Mouse (Mus musculus): ENCODE data around the gene Ptpn23. TPM values are rescaled to one million over a fixed set of nuclear protein-coding genes. Genes with fewer than 3 reads are reported as not detected.
"Not testable (repeated sequence)": the region's sequence is repeated elsewhere in the genome, so short reads cannot be mapped to it uniquely, and the experiment has no call there.

Ptpn23 gene
- polyA plus RNA-seq, 1 experiment, result 39.5 TPM

DNA sequence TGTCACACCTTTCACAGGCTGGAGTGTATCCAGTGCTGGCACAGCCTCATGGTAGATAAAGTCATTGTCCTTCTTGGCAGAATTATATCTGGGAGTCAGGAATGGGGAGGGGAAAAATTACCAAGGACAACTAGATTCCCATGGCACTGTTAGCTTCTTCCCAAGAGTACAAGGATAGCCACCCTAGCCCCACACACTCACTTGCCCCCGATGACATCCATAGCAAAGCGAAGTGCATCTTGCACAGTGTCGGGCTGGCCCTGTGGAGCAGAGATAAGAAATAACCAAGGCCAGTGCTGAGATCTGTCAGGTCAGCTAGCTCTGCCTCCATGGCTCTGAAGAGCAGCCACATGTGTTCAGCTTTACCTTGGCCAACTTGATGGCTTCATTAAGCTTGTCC is 17.2 kb downstream of the Ptpn23 start:
- Histone ChIP-seq H3K4me1 (ENCODE audit: control insufficient read depth, insufficient read depth, low read length) (no peaks in the 10 kb centered on the region), H3K27ac (ENCODE audit: insufficient read depth, low read length) (no peak overlapping the region), H3K4me3 (ENCODE audit: insufficient read depth, low read length) (no peak overlapping the region)
- TF ChIP-seq POLR2A (IDR thresholded peaks at IDR 0.05; ENCODE audit: extremely low read depth, insufficient read depth, low read length) (no peak), CTCF (IDR thresholded peaks at IDR 0.05; ENCODE audit: extremely low read depth, insufficient read depth, low read length) (no peak)

DNA sequence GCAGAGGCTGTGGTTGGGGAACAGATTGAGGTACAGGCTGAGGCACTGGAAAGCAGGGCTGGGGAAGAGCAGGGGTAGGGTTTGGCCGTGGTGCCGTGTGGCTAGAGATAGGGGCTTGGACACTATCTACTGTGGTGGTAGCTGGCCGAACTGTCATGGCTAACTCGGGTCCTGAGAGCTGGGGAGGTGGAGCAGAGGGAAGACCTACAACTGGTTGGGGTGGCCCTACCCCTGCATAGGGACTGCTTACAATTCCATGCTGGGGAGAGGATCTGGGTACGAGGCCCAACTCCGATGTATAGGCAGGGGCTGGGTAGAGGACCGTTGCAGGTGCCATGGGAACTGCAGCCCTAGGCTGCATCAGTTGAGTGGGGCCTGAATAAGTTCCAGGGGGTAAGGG is 20.0 kb downstream of the Ptpn23 start:
- Histone ChIP-seq H3K4me3 (ENCODE audit: insufficient read depth, low read length) (no peak overlapping the region), H3K4me1 (ENCODE audit: control insufficient read depth, insufficient read depth, low read length) (no peaks in the 10 kb centered on the region), H3K27ac (ENCODE audit: insufficient read depth, low read length) (no peak overlapping the region)
- no peak for TF ChIP-seq CTCF (IDR thresholded peaks at IDR 0.05; ENCODE audit: extremely low read depth, insufficient read depth, low read length)
- no peak for TF ChIP-seq POLR2A (IDR thresholded peaks at IDR 0.05; ENCODE audit: extremely low read depth, insufficient read depth, low read length)

DNA sequence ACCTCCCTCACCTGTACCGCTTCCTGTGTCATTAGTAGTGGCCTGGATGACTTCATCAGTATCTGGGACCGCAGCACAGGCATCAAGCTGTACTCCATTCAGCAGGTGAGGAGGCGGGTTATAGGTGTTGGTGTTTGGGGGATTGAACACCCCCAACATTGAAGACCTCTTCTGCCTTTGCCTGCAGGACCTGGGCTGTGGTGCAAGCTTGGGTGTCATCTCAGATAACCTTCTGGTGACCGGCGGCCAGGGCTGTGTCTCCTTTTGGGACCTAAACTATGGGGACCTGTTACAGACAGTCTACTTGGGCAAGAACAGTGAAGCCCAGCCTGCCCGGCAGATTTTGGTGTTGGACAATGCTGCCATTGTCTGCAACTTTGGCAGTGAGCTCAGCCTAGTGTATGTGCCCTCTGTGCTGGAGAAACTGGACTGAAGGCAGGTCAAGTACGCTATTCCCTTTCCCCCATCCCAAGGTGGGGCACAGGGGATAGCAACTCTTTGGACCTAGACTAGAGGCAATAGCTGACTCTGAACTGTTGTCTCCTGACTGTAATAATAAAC is 23.6 kb downstream of the Ptpn23 start:
- Histone ChIP-seq H3K4me1 (ENCODE audit: control insufficient read depth, insufficient read depth, low read length) (0 out of 2 replicates have a peak, but pooled peaks cover 1% of the 10 kb centered on the region), H3K27ac (ENCODE audit: insufficient read depth, low read length) (no peak overlapping the region), H3K4me3 (ENCODE audit: insufficient read depth, low read length) (no peak overlapping the region)
- TF ChIP-seq CTCF (IDR thresholded peaks at IDR 0.05; ENCODE audit: extremely low read depth, insufficient read depth, low read length) (no peak), POLR2A (IDR thresholded peaks at IDR 0.05; ENCODE audit: extremely low read depth, insufficient read depth, low read length) (no peak)

DNA sequence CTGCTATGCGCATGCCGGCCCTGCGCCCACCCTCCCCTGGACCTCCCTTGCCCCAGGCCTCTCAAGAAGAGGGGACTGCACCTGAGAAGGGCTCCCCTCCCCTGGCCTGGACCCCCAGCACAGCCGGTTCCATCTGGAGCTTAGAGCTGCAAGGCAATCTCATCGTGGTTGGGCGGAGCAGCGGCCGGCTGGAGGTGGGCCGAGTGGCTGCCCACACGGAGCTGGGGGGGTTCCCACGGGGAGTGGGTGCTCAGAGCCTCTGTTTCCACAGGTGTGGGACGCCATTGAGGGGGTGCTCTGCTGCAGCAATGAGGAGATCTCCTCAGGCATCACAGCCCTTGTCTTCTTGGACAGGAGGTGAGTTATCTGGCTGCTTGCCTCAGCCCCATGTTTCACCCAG is 26.7 kb downstream of the Ptpn23 start:
- no peak for TF ChIP-seq CTCF (IDR thresholded peaks at IDR 0.05; ENCODE audit: extremely low read depth, insufficient read depth, low read length)
- TF ChIP-seq POLR2A (IDR thresholded peaks at IDR 0.05; ENCODE audit: extremely low read depth, insufficient read depth, low read length), result no peak
- H3K4me3 ChIP-seq (ENCODE audit: insufficient read depth, low read length), result no peak overlapping the region
- no peak overlapping the region for H3K27ac ChIP-seq (ENCODE audit: insufficient read depth, low read length)
- H3K4me1 ChIP-seq (ENCODE audit: control insufficient read depth, insufficient read depth, low read length), result peaks cover 6% of the 10 kb centered on the region

DNA sequence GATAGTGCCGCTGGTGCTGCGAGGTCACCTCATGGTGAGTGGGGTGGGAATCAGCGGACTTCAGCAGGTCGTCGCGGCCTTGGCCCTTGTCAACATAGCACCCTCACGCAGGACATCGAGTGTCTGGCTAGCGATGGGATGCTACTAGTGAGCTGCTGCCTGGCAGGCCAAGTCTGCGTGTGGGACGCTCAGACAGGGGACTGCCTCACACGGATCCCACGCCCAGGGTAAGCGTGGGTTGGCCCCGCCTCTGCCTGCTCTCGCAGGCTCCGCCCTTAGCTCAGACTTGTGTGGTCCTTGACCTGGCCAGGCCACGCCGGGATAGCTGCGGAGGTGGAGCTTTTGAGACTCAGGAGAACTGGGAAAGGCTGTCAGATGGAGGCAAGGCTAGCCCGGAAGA is 27.4 kb downstream of the Ptpn23 start:
- TF ChIP-seq CTCF (IDR thresholded peaks at IDR 0.05; ENCODE audit: extremely low read depth, insufficient read depth, low read length) (no peak), POLR2A (IDR thresholded peaks at IDR 0.05; ENCODE audit: extremely low read depth, insufficient read depth, low read length) (no peak)
- Histone ChIP-seq H3K4me1 (ENCODE audit: control insufficient read depth, insufficient read depth, low read length) (peaks cover 6% of the 10 kb centered on the region), H3K27ac (ENCODE audit: insufficient read depth, low read length) (no peak overlapping the region), H3K4me3 (ENCODE audit: insufficient read depth, low read length) (no peak overlapping the region)

DNA sequence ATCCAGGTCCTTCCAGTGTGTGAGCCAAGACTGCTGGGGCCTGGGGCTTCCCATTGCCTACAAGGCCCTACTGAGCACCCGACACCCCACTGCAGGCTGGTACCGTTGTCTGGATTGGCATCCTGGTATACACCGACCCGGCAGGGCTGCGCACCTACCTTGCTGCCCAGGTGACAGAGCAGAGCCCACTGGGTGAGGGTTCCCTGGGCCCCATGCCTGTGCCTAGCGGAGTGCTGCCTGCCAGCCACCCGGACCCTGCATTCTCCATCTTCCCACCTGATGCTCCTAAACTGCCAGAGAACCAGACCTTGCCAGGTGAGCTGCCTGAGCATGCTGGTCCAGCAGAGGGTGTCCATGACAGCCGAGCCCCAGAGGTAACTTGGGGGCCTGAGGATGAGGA is 28.7 kb downstream of the Ptpn23 start:
- H3K4me3 ChIP-seq (ENCODE audit: insufficient read depth, low read length), result no peak overlapping the region
- no peak overlapping the region for H3K27ac ChIP-seq (ENCODE audit: insufficient read depth, low read length)
- TF ChIP-seq CTCF (IDR thresholded peaks at IDR 0.05; ENCODE audit: extremely low read depth, insufficient read depth, low read length) (no peak), POLR2A (IDR thresholded peaks at IDR 0.05; ENCODE audit: extremely low read depth, insufficient read depth, low read length) (no peak)
- peaks cover 6% of the 10 kb centered on the region for H3K4me1 ChIP-seq (ENCODE audit: control insufficient read depth, insufficient read depth, low read length)

DNA sequence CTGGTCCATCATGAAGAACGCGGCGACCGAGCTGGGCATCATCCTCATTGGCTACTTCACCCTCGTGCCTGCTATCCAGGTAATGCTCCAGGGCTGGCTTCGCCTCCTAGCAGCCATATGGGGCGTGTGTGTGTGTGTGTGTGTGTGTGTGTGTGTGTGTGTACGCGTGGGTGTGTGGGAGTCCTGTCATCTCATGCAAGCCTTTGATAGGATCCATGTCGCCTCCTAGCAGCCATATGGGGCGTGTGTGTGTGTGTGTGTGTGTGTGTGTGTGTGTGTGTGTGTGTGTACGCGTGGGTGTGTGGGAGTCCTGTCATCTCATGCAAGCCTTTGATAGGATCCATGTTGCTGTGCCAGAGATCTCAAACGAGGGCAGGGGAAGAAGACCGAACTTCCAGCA is 30.4 kb downstream of the Ptpn23 start:
- H3K4me1 ChIP-seq (ENCODE audit: control insufficient read depth, insufficient read depth, low read length); H3K4me3 ChIP-seq (ENCODE audit: insufficient read depth, low read length); H3K27ac ChIP-seq (ENCODE audit: insufficient read depth, low read length): not testable (repeated sequence)

DNA sequence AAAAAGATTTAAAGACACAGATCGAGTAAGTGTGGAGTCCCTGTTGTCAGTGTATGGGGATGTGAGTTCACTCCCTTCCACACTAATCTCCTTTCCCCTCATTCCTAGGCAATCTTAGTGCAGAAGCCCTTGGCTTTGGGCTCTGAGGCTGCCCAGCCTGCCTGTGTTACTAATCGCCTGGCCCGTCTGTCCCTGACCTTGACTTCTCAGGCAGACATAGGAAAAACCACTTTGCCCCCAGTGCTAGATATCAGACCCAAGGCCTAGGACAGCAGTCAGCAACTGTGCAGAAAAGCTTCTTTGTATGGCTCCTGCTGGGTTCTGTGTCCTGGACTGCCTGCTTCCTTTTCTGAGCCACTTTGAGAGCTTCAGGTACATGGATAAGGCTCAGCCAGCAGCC is 32.3 kb downstream of the Ptpn23 start:
- Histone ChIP-seq H3K27ac (ENCODE audit: insufficient read depth, low read length) (no peak overlapping the region), H3K4me1 (ENCODE audit: control insufficient read depth, insufficient read depth, low read length) (peaks cover 6% of the 10 kb centered on the region), H3K4me3 (ENCODE audit: insufficient read depth, low read length) (no peak overlapping the region)
- TF ChIP-seq POLR2A (IDR thresholded peaks at IDR 0.05; ENCODE audit: extremely low read depth, insufficient read depth, low read length) (no peak), CTCF (IDR thresholded peaks at IDR 0.05; ENCODE audit: extremely low read depth, insufficient read depth, low read length) (no peak)

DNA sequence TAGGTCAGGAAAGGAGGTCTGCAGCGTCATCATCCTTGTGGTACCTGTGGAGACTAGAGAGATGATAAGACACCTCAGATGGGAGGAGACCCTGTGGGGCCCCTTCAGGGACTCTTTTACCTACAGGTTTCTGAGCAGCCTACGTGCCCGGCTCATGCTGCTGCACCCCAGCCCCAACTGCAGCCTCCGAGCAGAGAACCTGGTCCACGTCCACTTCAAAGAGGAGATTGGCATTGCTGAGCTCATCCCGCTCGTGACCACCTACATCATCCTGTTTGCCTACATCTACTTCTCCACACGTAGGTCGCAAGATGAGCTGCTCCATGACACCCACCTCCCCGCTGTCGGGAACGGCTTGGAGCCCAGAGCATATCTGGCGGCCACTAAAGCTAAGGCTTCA is 34.1 kb downstream of the Ptpn23 start:
- Histone ChIP-seq H3K4me3 (ENCODE audit: insufficient read depth, low read length) (no peak overlapping the region), H3K4me1 (ENCODE audit: control insufficient read depth, insufficient read depth, low read length) (peaks cover 5% of the 10 kb centered on the region), H3K27ac (ENCODE audit: insufficient read depth, low read length) (no peak overlapping the region)
- TF ChIP-seq CTCF (IDR thresholded peaks at IDR 0.05; ENCODE audit: extremely low read depth, insufficient read depth, low read length) (no peak), POLR2A (IDR thresholded peaks at IDR 0.05; ENCODE audit: extremely low read depth, insufficient read depth, low read length) (no peak)

DNA sequence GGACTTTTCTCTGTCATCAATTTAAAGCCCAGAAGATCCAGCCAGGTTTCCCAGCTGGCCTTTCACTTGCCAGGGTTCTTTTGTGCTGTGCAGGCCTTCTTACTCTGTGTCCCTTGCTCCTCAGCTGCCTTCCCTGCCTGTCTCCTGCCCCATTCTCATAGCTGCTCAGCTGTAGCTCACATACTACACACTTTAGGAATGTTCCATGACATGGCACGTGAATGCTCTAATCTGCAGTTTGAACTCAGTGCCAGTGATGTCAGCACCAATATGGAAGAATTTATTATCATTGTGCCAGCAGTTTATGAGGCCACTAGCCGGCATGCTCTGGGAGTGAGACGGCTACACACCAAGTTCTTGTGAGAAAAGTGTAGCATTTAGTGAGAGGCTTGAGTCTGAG is 38.2 kb downstream of the Ptpn23 start:
- Histone ChIP-seq H3K4me1 (ENCODE audit: control insufficient read depth, insufficient read depth, low read length) (no peaks in the 10 kb centered on the region), H3K4me3 (ENCODE audit: insufficient read depth, low read length) (no peak overlapping the region), H3K27ac (ENCODE audit: insufficient read depth, low read length) (no peak overlapping the region)
- no peak for TF ChIP-seq CTCF (IDR thresholded peaks at IDR 0.05; ENCODE audit: extremely low read depth, insufficient read depth, low read length)
- no peak for TF ChIP-seq POLR2A (IDR thresholded peaks at IDR 0.05; ENCODE audit: extremely low read depth, insufficient read depth, low read length)

DNA sequence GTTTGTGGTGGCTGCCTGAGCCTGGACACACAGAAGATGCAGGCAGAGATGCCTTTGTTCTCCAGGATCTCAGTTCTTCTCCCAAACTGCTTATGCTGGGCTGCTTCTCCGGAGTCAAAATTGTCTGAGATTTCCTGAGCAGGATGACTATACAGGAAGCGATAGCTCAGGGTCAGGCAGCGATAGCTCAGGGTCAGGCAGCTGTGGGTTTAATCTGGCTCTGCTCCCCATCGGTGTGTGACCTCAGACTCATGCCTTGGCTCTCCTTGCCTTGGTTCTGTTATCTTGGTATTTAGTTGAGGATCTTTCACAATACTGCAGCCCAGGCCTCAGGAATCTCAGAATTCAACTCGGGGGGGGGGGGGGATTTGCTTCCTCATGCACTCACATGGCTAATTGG is 41.3 kb downstream of the Ptpn23 start:
- no peak for TF ChIP-seq POLR2A (IDR thresholded peaks at IDR 0.05; ENCODE audit: extremely low read depth, insufficient read depth, low read length)
- no peak for TF ChIP-seq CTCF (IDR thresholded peaks at IDR 0.05; ENCODE audit: extremely low read depth, insufficient read depth, low read length)
- Histone ChIP-seq H3K4me3 (ENCODE audit: insufficient read depth, low read length) (no peak overlapping the region), H3K4me1 (ENCODE audit: control insufficient read depth, insufficient read depth, low read length) (no peaks in the 10 kb centered on the region), H3K27ac (ENCODE audit: insufficient read depth, low read length) (no peak overlapping the region)

Data from cortical plate, adult 2 months (tissue).